Mouse (Mus musculus) megakaryocyte, embryonic 14.5 days (primary cell): ENCODE results near the gene Tmem182.

Source experiments
- FLI1 ChIP-seq: IDR thresholded peaks from 2 replicates; pipeline ENCODE4 v1.6.1; 2012; ENCODE audit warnings: low read length, inconsistent platforms, mixed read lengths
- GATA1 ChIP-seq: IDR thresholded peaks from 3 replicates; pipeline ENCODE4 v1.6.1; 2012; ENCODE audit warnings: mixed read lengths, low read length, inconsistent platforms, borderline replicate concordance

DNA sequence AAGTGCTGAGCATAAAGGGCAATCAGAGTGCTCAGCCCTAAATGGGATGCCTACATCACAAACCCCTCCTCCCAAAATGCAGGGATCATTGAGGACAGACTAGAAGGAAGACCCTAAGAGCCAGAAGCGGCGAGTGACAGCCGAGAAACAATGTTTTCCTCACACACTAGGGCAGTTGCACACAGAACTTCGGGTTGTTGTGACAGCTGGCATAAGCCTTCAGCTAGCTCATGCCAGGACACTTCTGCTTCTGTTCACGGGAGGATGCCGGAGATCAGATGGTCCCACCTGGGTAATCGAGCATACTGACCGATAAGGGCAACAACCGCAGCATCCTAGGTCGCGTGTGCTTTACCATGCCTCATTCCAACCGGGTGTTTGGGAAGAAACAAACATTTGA, 1.3 kb upstream of the Tmem182 start:
- no peak for TF ChIP-seq GATA1
- no peak for TF ChIP-seq FLI1
